Mouse (Mus musculus) heart, adult 2 months (tissue): ENCODE data around the gene Rps6ka5.

Experiments
- CTCF ChIP-seq: fragments of 200-600 bp; IDR thresholded peaks from 2 replicates; pipeline ENCODE4 v1.8.1; 2022; ENCODE audit warnings: antibody characterized with exemption, mild to moderate bottlenecking, moderate library complexity
- EP300 ChIP-seq: fragments of 200-500 bp; IDR thresholded peaks from 2 replicates; pipeline ENCODE4 v1.6.1; 2011; ENCODE audit warnings: low read depth, low read length, control low read depth; ENCODE audit not compliant: insufficient read depth
- POLR2A ChIP-seq: fragments of 200-500 bp; IDR thresholded peaks from 2 replicates; pipeline ENCODE4 v1.6.1; 2011; ENCODE audit warnings: mild to moderate bottlenecking, low read depth, low read length, control low read depth; ENCODE audit not compliant: insufficient read depth

DNA sequence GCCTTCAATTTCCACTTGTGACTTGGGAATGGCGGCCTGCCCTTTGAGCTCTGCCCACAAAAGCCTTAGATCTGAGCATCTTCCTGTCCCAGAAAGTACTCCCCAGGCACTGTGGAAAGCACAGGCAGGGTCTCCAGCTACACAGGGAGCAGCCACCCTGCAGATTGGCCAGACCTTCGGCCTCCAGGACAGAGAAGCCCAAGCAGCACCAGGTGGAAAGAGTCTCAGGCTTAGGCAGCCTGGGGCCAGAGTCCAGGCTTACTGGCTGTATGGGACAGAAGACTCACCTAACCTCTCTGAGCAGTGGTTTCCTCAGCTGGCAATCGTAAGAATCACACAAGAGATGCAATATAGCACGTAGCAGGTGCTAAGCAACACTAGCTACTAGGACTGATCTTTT, 223.1 kb downstream of the Rps6ka5 start:
- TF ChIP-seq CTCF (no peak), EP300 (no peak), POLR2A (no peak)
